Mouse (Mus musculus): ENCODE results near the gene Serpinb6a.
"Not testable (repeated sequence)": the region's sequence is repeated elsewhere in the genome, so short reads cannot be mapped to it uniquely, and the experiment has no call there.

Gene Serpinb6a

GRCm38 (mm10) chr13:34003058-34003457, 464 bp upstream of the Serpinb6a start:
- in situ Hi-C loops (cut with MboI, MseI), result no loop called here

- in situ Hi-C loops (cut with MboI, MseI), result loop anchor here (5.0 to 10.0 kb wide), 2 partner anchors 33 to 920 kb away; partner anchors contain the start of genes Nqo2 (in 2 of the 2) and Serpinb1b (in 1 of the 2)
Measured at GRCm38 (mm10) chr13:33995197-33995596, 7.4 kb downstream of the Serpinb6a start.

- in situ Hi-C loops (cut with MboI, MseI), result loop anchor here in 1 of 2 experiments (10.0 kb wide), 1 partner anchor 915 kb away; the partner anchor contains the start of gene Serpinb1b
Measured at GRCm38 (mm10) chr13:33989625-33990024, 13.0 kb downstream of the Serpinb6a start.

DNA sequence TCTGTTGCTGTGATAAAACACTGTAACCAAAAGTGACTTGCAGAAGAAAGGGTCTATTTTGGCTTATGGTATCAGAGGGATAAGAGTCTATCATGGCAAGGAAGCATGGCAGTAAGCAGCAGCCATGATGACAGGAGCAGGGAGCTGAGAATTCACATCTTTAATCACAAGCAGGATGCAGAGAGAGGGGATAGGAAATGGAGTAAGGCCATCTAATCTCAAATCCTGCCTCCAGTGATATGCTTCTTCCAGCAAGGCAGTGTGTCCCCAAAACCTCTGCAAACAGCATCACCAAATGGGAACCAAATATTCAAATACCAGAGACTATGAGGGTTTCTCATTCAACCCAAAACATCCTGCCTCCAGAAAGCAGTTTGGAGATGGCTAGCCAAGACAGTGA, 36.0 kb downstream of the Serpinb6a start:
- in situ Hi-C loops (cut with MboI, MseI), result no loop called here

DNA sequence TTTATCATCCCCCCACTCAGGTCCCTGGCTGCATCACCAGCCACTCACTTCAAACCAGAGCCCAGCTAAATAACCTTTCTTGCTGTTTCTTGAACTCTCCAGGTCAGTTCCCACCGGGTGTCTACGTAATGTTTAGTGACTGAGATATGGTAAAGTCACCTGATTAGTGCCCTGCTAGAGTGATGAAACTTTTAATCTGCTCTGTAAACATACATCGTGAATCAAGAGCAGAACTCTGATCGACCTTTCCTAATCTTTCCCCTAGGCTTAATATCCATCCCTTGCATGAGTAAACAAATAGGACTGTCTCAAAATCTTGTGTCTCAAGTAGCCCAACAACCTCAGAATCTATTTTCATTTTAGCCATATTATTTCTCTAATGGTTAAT, 36.6 kb downstream of the Serpinb6a start:
- in situ Hi-C loops (cut with MboI, MseI), result no loop called here

- in situ Hi-C loops (cut with MboI, MseI), result no loop called here
Measured at GRCm38 (mm10) chr13:33965056-33966024, 37.3 kb downstream of the Serpinb6a start.

- in situ Hi-C loops (cut with MboI, MseI), result loop anchor here (5.0 kb wide), 1 partner anchor 33 kb away; no protein-coding TSS in a partner anchor
Measured at GRCm38 (mm10) chr13:33964206-33965046, 38.2 kb downstream of the Serpinb6a start, which contains the start of gene Nqo2. Gene Nqo2, plus strand, starts transcription at chr13:33964687.

GRCm38 (mm10) chr13:33959771-33960170, 42.8 kb downstream of the Serpinb6a start:
- in situ Hi-C loops (cut with MboI, MseI), result loop anchor here (5.0 kb wide), 1 partner anchor 38 kb away; no protein-coding TSS in a partner anchor

- in situ Hi-C loops (cut with MboI, MseI), result no loop called here
Measured at GRCm38 (mm10) chr13:33956571-33957421, 45.8 kb downstream of the Serpinb6a start.

DNA sequence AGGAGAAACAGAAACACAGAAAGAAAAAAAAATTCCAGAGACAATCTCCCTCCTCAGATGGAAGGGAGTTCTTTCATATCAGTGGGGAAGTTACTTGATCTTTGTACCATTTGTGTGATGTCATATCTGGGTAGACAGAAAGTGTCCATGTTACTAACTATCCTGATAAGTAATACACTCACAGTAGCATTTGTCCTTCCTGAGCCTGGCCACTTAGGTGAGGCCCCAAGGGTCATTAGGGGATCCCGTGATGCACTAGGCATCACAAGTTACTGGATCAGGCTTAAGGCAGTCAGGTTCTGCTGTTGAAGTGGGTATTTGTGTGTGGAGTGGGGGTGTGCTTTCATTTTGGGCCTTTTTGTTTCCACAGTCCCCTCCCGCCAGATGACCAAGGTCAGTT, 49.6 kb downstream of the Serpinb6a start:
- in situ Hi-C loops (cut with MboI, MseI), result no loop called here

- in situ Hi-C loops (cut with MboI, MseI), result no loop called here
Measured at GRCm38 (mm10) chr13:33952075-33952449, 50.5 kb downstream of the Serpinb6a start.

DNA sequence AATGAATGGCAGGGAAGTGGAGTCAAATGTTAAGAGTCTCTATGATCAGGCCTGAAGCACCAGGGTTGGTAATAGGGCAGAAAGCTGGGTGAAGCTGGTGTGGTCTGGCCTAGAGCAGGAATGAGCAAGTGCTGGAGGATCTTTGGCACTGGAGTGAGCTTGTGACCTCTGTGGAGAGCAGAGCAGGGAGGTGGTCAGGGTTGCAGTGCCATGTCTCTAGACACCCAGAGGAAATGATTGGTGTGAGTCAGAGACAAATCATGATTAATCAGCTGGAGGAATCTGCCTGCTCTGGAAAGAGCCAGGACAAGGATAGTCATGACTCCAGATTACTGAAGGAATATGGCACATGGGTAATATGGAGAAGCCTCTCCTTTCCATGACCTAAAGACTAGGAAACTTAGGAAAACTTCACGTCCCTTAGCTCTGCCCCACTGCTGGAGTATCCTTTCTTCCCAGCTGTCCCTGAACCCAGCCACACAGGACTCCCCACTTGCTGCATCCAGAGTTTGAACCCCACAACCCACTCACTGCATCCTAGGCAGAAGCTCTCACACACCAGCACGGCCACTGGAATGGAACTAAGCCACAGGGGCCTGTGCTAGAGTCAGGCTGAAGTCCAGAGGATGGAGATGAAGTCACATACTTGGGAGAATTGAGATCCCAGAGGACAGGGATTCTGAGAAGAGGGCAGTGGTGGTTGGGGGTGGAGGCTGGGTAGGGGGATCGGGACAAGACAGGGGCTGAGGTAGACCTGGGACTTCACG, 51.1 kb downstream of the Serpinb6a start:
- in situ Hi-C loops (cut with MboI, MseI), result no loop called here

DNA sequence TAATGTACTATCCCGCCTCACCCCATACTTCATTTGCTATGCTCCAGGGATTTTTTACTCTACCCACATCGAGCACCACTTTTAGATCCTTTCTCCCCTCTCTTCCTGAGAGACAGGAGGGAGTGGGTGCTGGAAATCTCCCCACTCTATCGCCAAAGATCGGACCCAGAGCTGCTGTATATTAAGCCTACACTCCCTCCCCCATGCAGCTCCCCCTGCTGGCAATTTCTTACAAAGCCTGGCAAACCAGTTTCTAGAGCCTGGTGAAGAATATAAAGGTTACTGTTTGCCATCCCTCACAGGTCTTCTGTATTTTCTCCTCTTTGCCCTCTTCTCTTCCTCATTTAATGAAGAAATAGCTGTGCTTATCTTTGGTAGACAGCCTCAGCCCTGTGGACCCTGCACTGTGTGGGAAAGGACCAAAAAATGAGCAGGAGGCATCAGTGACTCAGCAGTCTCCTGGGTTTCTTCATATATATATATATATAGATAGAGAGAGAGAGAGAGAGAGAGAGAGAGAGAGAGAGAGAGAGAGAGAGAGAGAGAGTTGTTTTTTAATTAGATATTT, 60.3 kb downstream of the Serpinb6a start:
- in situ Hi-C loops (cut with MboI, MseI), result no loop called here

GRCm38 (mm10) chr13:33941288-33941808, 61.2 kb downstream of the Serpinb6a start:
- in situ Hi-C loops (cut with MboI, MseI), result no loop called here

- in situ Hi-C loops (cut with MboI, MseI), result not testable (repeated sequence)
Measured at GRCm38 (mm10) chr13:33937587-33937986, 65.0 kb downstream of the Serpinb6a start.

GRCm38 (mm10) chr13:33937151-33937550, 65.4 kb downstream of the Serpinb6a start:
- in situ Hi-C loops (cut with MboI, MseI), result no loop called here

GRCm38 (mm10) chr13:33935465-33936181, 67.0 kb downstream of the Serpinb6a start:
- in situ Hi-C loops (cut with MboI, MseI), result no loop called here

DNA sequence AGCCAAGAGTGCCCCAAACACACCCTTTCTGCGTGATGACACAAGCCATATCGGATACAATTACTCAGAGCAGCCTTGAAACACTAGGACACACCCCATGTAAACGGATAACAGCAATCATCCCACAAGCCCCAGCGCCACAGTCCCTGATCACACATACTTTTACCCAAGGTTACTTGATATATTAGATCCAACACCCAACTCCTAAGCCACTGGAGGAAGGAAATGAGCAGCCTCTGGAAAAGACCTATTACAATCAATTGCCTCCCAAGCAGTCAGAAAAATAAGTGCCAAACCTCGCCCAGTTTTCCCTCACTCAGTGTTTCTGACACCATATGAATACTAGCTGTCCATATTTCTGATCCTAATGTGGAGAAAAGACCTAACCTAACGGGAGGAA, 67.9 kb downstream of the Serpinb6a start:
- in situ Hi-C loops (cut with MboI, MseI), result no loop called here

- in situ Hi-C loops (cut with MboI, MseI), result no loop called here
Measured at GRCm38 (mm10) chr13:33930912-33931311, 71.7 kb downstream of the Serpinb6a start.
